ENCODE assay signal across 8 mouse cellular contexts in genomic region chr7:24237040-24237791, GRCm38 (mm10). TPM values are rescaled to one million over a fixed set of nuclear protein-coding genes. Genes with fewer than 3 reads are reported as not detected.
DNase-seq lines count a peak whose midpoint lies in the region; ATAC-seq and TF ChIP-seq lines count a peak whose summit lies in the region.

Gene Zfp109 (minus strand): TSS chr7:24237560.

- peaks cover 3% of the 10 kb centered on the region; the same call in 1 of the 2 replicates for H3K4me1 ChIP-seq in brown adipose tissue, adult 24 weeks (ENCODE audit: control insufficient read depth, insufficient read depth, insufficient read length, low read length)
- H3K4me1 ChIP-seq in forebrain, embryonic 11.5 days (replicated peaks; ENCODE audit: control insufficient read depth, insufficient read depth, low read length), result no peaks in the 10 kb centered on the region
- H3K4me1 ChIP-seq in heart, embryonic 16.5 days (ENCODE audit: control insufficient read depth, insufficient read depth, low read length), result peaks cover 5% of the 10 kb centered on the region
- peaks cover 4% of the 10 kb centered on the region; the same call in 1 of the 2 replicates for H3K4me1 ChIP-seq in liver, embryonic 11.5 days (replicated peaks; ENCODE audit: control insufficient read depth, insufficient read depth, low read length)
- no peaks in the 10 kb centered on the region for H3K4me1 ChIP-seq in stomach, embryonic 15.5 days

- no peaks in the 10 kb centered on the region for H3K36me3 ChIP-seq in forebrain, embryonic 11.5 days (ENCODE audit: control insufficient read depth, insufficient read depth, low read length)
- H3K36me3 ChIP-seq in heart, embryonic 16.5 days (ENCODE audit: control insufficient read depth, insufficient read depth), result peaks cover 7% of the 10 kb centered on the region; the same call in 1 of the 2 replicates
- peaks cover 7% of the 10 kb centered on the region for H3K36me3 ChIP-seq in liver, embryonic 11.5 days (ENCODE audit: control insufficient read depth, insufficient read depth, low read length)
- no peaks in the 10 kb centered on the region for H3K36me3 ChIP-seq in myocyte (ENCODE audit: control insufficient read depth, insufficient read depth)
- peaks cover 5% of the 10 kb centered on the region; the same call in 1 of the 2 replicates for H3K36me3 ChIP-seq in stomach, embryonic 15.5 days

- no peak within 1 kb of the TSS for H3K27ac ChIP-seq in brown adipose tissue, adult 24 weeks (replicated peaks; ENCODE audit: low read depth, low read length)
- no peak within 1 kb of the TSS for H3K27ac ChIP-seq in forebrain, embryonic 11.5 days (ENCODE audit: low read depth, low read length)
- no peak within 1 kb of the TSS for H3K27ac ChIP-seq in heart, embryonic 16.5 days (ENCODE audit: low read length)
- no peak within 1 kb of the TSS for H3K27ac ChIP-seq in liver, embryonic 11.5 days (ENCODE audit: low read depth, low read length)
- H3K27ac ChIP-seq in stomach, embryonic 15.5 days, result no peak within 1 kb of the TSS

- ATAC-seq in CD4-positive, CD25-positive, alpha-beta regulatory T cell, adult 4 months, result peak; percentile 85
- peak; percentile 93 for ATAC-seq in forebrain, embryonic 11.5 days (replicated peaks; ENCODE audit: low FRiP score)
- peak; percentile 74 for ATAC-seq in heart, embryonic 16.5 days (replicated peaks; ENCODE audit: extremely low read depth, insufficient read depth, low FRiP score)
- ATAC-seq in liver, embryonic 11.5 days (replicated peaks; ENCODE audit: low FRiP score), result peak; percentile 85
- ATAC-seq in stomach, embryonic 15.5 days (ENCODE audit: insufficient read depth, low FRiP score, low read depth), result peak; percentile 85

- peak; percentile 77 for DNase-seq in forebrain, embryonic 11.5 days (ENCODE audit: low spot score)
- DNase-seq in kidney, postnatal 14 days, result peak; percentile 76
- peak; percentile 72 for DNase-seq in liver, embryonic 11.5 days (ENCODE audit: low spot score)

- peak within 1 kb of the TSS; percentile 51 for H3K9ac ChIP-seq in forebrain, embryonic 11.5 days (ENCODE audit: low read length)
- peak within 1 kb of the TSS; percentile 83 for H3K9ac ChIP-seq in heart, embryonic 16.5 days (ENCODE audit: low read length)
- peak within 1 kb of the TSS; percentile 75 for H3K9ac ChIP-seq in liver, embryonic 11.5 days (ENCODE audit: low read depth, low read length)
- H3K9ac ChIP-seq in stomach, embryonic 15.5 days, result peak within 1 kb of the TSS; percentile 65; the same call in 1 of the 2 replicates

- H3K27me3 ChIP-seq in forebrain, embryonic 11.5 days (ENCODE audit: control insufficient read depth, insufficient read depth, low read length), result no peaks in the 10 kb centered on the region
- H3K27me3 ChIP-seq in heart, embryonic 16.5 days (ENCODE audit: control insufficient read depth, insufficient read depth, low read length), result no peaks in the 10 kb centered on the region
- no peaks in the 10 kb centered on the region for H3K27me3 ChIP-seq in liver, embryonic 11.5 days (replicated peaks; ENCODE audit: control insufficient read depth, insufficient read depth, low read length)
- no peaks in the 10 kb centered on the region for H3K27me3 ChIP-seq in myocyte (ENCODE audit: control insufficient read depth, insufficient read depth, insufficient read length)
- H3K27me3 ChIP-seq in stomach, embryonic 15.5 days (replicated peaks), result no peaks in the 10 kb centered on the region

- peak within 1 kb of the TSS; percentile 55 for H3K4me2 ChIP-seq in forebrain, embryonic 11.5 days (ENCODE audit: low read depth, low read length, severe bottlenecking)
- peak within 1 kb of the TSS; percentile 61 for H3K4me2 ChIP-seq in heart, embryonic 16.5 days (ENCODE audit: low read depth, low read length)
- H3K4me2 ChIP-seq in liver, embryonic 11.5 days, result peak within 1 kb of the TSS; percentile 69
- peak within 1 kb of the TSS; percentile 70 for H3K4me2 ChIP-seq in myocyte (ENCODE audit: low read depth)
- peak within 1 kb of the TSS; percentile 67 for H3K4me2 ChIP-seq in stomach, embryonic 15.5 days

- no peaks in the 10 kb centered on the region for H3K79me2 ChIP-seq in myocyte (ENCODE audit: control insufficient read depth, insufficient read depth)

- 7% methylated on average over 28 of the region's 28 CpGs for WGBS in forebrain, embryonic 11.5 days
- 4% methylated on average over 28 of the region's 28 CpGs for WGBS in heart, embryonic 16.5 days
- 5% methylated on average over 28 of the region's 28 CpGs for WGBS in liver, embryonic 11.5 days
- WGBS in stomach, embryonic 15.5 days, result 4% methylated on average over 28 of the region's 28 CpGs

- peak within 1 kb of the TSS; percentile 80 for H3K4me3 ChIP-seq in brown adipose tissue, adult 24 weeks (ENCODE audit: insufficient read depth, low read depth, low read length)
- peak within 1 kb of the TSS; percentile 48 for H3K4me3 ChIP-seq in forebrain, embryonic 11.5 days (ENCODE audit: low read depth, low read length)
- H3K4me3 ChIP-seq in heart, embryonic 16.5 days (ENCODE audit: low read length), result peak within 1 kb of the TSS; percentile 88
- H3K4me3 ChIP-seq in liver, embryonic 11.5 days (ENCODE audit: low read depth, low read length), result peak within 1 kb of the TSS; percentile 81
- peak within 1 kb of the TSS; percentile 20 for H3K4me3 ChIP-seq in myocyte
- H3K4me3 ChIP-seq in stomach, embryonic 15.5 days (replicated peaks), result peak within 1 kb of the TSS; percentile 87

- H3ac ChIP-seq in myocyte (ENCODE audit: control insufficient read depth, insufficient read length), result no peak within 1 kb of the TSS

- peak; percentile 41 for TF ChIP-seq POLR2A in myocyte (IDR thresholded peaks at IDR 0.05; ENCODE audit: insufficient read length, low read depth)

- no peaks in the 10 kb centered on the region for H3K9me3 ChIP-seq in forebrain, embryonic 11.5 days (ENCODE audit: control insufficient read depth, low read length)
- no peaks in the 10 kb centered on the region for H3K9me3 ChIP-seq in heart, embryonic 16.5 days (replicated peaks; ENCODE audit: control insufficient read depth, low read length)
- no peaks in the 10 kb centered on the region for H3K9me3 ChIP-seq in liver, embryonic 11.5 days (ENCODE audit: control insufficient read depth, low read length)
- no peaks in the 10 kb centered on the region for H3K9me3 ChIP-seq in stomach, embryonic 15.5 days

TF ChIP-seq in myocyte, 11 proteins besides CTCF, POLR2A, EP300 and RAD21:
- TF ChIP-seq TCF12 (IDR thresholded peaks at IDR 0.05; ENCODE audit: insufficient read depth, poor library complexity, severe bottlenecking) (no peak), REST (IDR thresholded peaks at IDR 0.05; ENCODE audit: insufficient read depth, insufficient read length) (no peak), MAX (IDR thresholded peaks at IDR 0.05; ENCODE audit: low read depth) (no peak), MYOD1 (IDR thresholded peaks at IDR 0.05; ENCODE audit: control insufficient read depth in 1 of 3, insufficient read length in 2 of 3, low read depth in 2 of 3) (no peak), MYOG (IDR thresholded peaks at IDR 0.05; ENCODE audit: control insufficient read depth in 1 of 3, insufficient read depth in 1 of 3, insufficient read length in 2 of 3, low read depth in 2 of 3) (no peak), TCF3 (IDR thresholded peaks at IDR 0.05; ENCODE audit: insufficient read length, low read depth) (no peak), POLR2AphosphoS2 (IDR thresholded peaks at IDR 0.05; ENCODE audit: insufficient read length, low read depth) (no peak)
TF ChIP-seq in myocyte: peak in this region for 0.

RNA-seq across cellular contexts. Expression of gene Zfp109, which starts in this region (rescaled TPM):
- polyA plus RNA-seq in CD4-positive, CD25-positive, alpha-beta regulatory T cell, adult 4 months (2017; shearing (Covaris generic)), result 1 to 10 TPM; 2.2 to 3.7 TPM
- 0.46 TPM in 1 of 2 replicates, not detected in the other for polyA plus RNA-seq in brown adipose tissue, adult 24 weeks (2012; ENCODE audit: insufficient read depth, insufficient read length, missing spikeins)
- polyA plus RNA-seq in forebrain, embryonic 11.5 days (2014; fragmentation: Nextera tagmentation; extraction: Ambion mirVana), result 5.0 and 5.7 TPM in 2 replicates
- 3.6 TPM in 2 replicates for polyA plus RNA-seq in heart, embryonic 16.5 days (2015; fragmentation: Nextera tagmentation; extraction: Ambion mirVana)
- 3.6 and 4.8 TPM in 2 replicates for polyA plus RNA-seq in liver, embryonic 11.5 days (2014; fragmentation: Nextera tagmentation; extraction: Ambion mirVana)
- 0.46 TPM for polyA plus RNA-seq in myocyte (2012; fragmentation: generic; extraction: Trizol)
- polyA plus RNA-seq in stomach, embryonic 15.5 days (2015; fragmentation: Nextera tagmentation; extraction: Ambion mirVana), result 5.1 and 5.6 TPM in 2 replicates

Comparison
In these comparisons a context has a peak if more than half of its experiments do, and no peak if none do; other contexts are left out.
1. H3K4me3 ChIP-seq: peak in every context shown above with its lines; median percentile 88 in heart, embryonic 16.5 days; 87 in stomach, embryonic 15.5 days; 81 in liver, embryonic 11.5 days; 80 in brown adipose tissue, adult 24 weeks; 48 in forebrain, embryonic 11.5 days; 20 in myocyte.